Mouse (Mus musculus): ENCODE results near the gene Polr2a. TPM values are rescaled to one million over a fixed set of nuclear protein-coding genes. Genes with fewer than 3 reads are reported as not detected.

Gene Polr2a
- polyA plus RNA-seq, 1 experiment from 2014 or later, result 65.0 TPM

GRCm38 (mm10) chr11:69761868-69762267, 3.4 kb upstream of the Polr2a start, which contains the start of gene Slc35g3:
Gene Slc35g3 (minus strand): TSS chr11:69761968.
- Histone ChIP-seq H3K27me3 (ENCODE audit: control insufficient read depth, insufficient read depth, low read length) (no peaks in the 10 kb centered on the region), H3K9ac (ENCODE audit: low read length) (no peak within 1 kb of the TSS), H3K4me2 (ENCODE audit: low read depth) (no peak within 1 kb of the TSS), H3K4me3 (ENCODE audit: low read depth, low read length) (no peak within 1 kb of the TSS), H3K27ac (ENCODE audit: low read depth, low read length) (peak within 1 kb of the TSS; percentile 92; the same call in 1 of the 2 replicates), H3K36me3 (ENCODE audit: control insufficient read depth, insufficient read depth, low read length) (no peaks in the 10 kb centered on the region), H3K9me3 (ENCODE audit: control insufficient read depth, low read length) (no peaks in the 10 kb centered on the region), H3K4me1 (ENCODE audit: control insufficient read depth, insufficient read depth, low read length) (peaks cover 21% of the 10 kb centered on the region)
- ATAC-seq (ENCODE audit: insufficient read depth, low FRiP score, low TSS enrichment) (no peak), DNase-seq (ENCODE audit: low spot score) (no peak)
- 79% methylated on average over 1 of the region's 1 CpGs for WGBS

GRCm38 (mm10) chr11:69760901-69761200, 2.4 kb upstream of the Polr2a start:
- H3K4me1 ChIP-seq (ENCODE audit: control insufficient read depth, insufficient read depth, low read length), result peaks cover 27% of the 10 kb centered on the region
- H3K4me2 ChIP-seq (ENCODE audit: low read depth), result no peak overlapping the region
- peak overlapping the region; percentile 92; the same call in 1 of the 2 replicates for H3K27ac ChIP-seq (ENCODE audit: low read depth, low read length)
- H3K4me3 ChIP-seq (ENCODE audit: low read depth, low read length), result no peak overlapping the region
- no peaks in the 10 kb centered on the region for H3K36me3 ChIP-seq (ENCODE audit: control insufficient read depth, insufficient read depth, low read length)
- ATAC-seq (ENCODE audit: insufficient read depth, low FRiP score, low TSS enrichment) (no peak), DNase-seq (ENCODE audit: low spot score) (no peak)
- H3K9me3 ChIP-seq (ENCODE audit: control insufficient read depth, low read length), result no peaks in the 10 kb centered on the region
- 92% methylated on average over 7 of the region's 7 CpGs for WGBS
- no peaks in the 10 kb centered on the region for H3K27me3 ChIP-seq (ENCODE audit: control insufficient read depth, insufficient read depth, low read length)
- H3K9ac ChIP-seq (ENCODE audit: low read length), result no peak overlapping the region

- H3K4me3 ChIP-seq (ENCODE audit: low read depth, low read length), result peak overlapping the region; percentile 59; the same call in 1 of the 2 replicates
- no peaks in the 10 kb centered on the region for H3K36me3 ChIP-seq (ENCODE audit: control insufficient read depth, insufficient read depth, low read length)
- peak overlapping the region; percentile 92 for H3K27ac ChIP-seq (ENCODE audit: low read depth, low read length)
- WGBS, result 80% methylated on average over 14 of the region's 14 CpGs
- peaks cover 28% of the 10 kb centered on the region for H3K4me1 ChIP-seq (ENCODE audit: control insufficient read depth, insufficient read depth, low read length)
- no peaks in the 10 kb centered on the region for H3K9me3 ChIP-seq (ENCODE audit: control insufficient read depth, low read length)
- ATAC-seq (ENCODE audit: insufficient read depth, low FRiP score, low TSS enrichment) (no peak), DNase-seq (ENCODE audit: low spot score) (no peak)
- H3K4me2 ChIP-seq (ENCODE audit: low read depth), result peak overlapping the region; percentile 93
- no peaks in the 10 kb centered on the region for H3K27me3 ChIP-seq (ENCODE audit: control insufficient read depth, insufficient read depth, low read length)
- H3K9ac ChIP-seq (ENCODE audit: low read length), result peak overlapping the region; percentile 63
Measured at GRCm38 (mm10) chr11:69760160-69760900, 1.9 kb upstream of the Polr2a start.

GRCm38 (mm10) chr11:69758971-69759721, 709 bp upstream of the Polr2a start:
- Histone ChIP-seq H3K9me3 (ENCODE audit: control insufficient read depth, low read length) (no peaks in the 10 kb centered on the region), H3K4me2 (ENCODE audit: low read depth) (peak overlapping the region; percentile 93), H3K9ac (ENCODE audit: low read length) (peak overlapping the region; percentile 63), H3K4me3 (ENCODE audit: low read depth, low read length) (peak overlapping the region; percentile 59), H3K36me3 (ENCODE audit: control insufficient read depth, insufficient read depth, low read length) (no peaks in the 10 kb centered on the region), H3K4me1 (ENCODE audit: control insufficient read depth, insufficient read depth, low read length) (peaks cover 30% of the 10 kb centered on the region), H3K27ac (ENCODE audit: low read depth, low read length) (peak overlapping the region; percentile 92), H3K27me3 (ENCODE audit: control insufficient read depth, insufficient read depth, low read length) (no peaks in the 10 kb centered on the region)
- under 1% methylated on average over 37 of the region's 37 CpGs for WGBS
- DNase-seq (ENCODE audit: low spot score) (peak; percentile 92), ATAC-seq (ENCODE audit: insufficient read depth, low FRiP score, low TSS enrichment) (peak; percentile 89)

- DNase-seq (ENCODE audit: low spot score) (peak; percentile 95), ATAC-seq (ENCODE audit: insufficient read depth, low FRiP score, low TSS enrichment) (peak; percentile 79)
- Histone ChIP-seq H3K9ac (ENCODE audit: low read length) (peak overlapping the region; percentile 63), H3K27ac (ENCODE audit: low read depth, low read length) (peak overlapping the region; percentile 92), H3K4me1 (ENCODE audit: control insufficient read depth, insufficient read depth, low read length) (peaks cover 30% of the 10 kb centered on the region), H3K27me3 (ENCODE audit: control insufficient read depth, insufficient read depth, low read length) (no peaks in the 10 kb centered on the region), H3K4me2 (ENCODE audit: low read depth) (peak overlapping the region; percentile 93), H3K36me3 (ENCODE audit: control insufficient read depth, insufficient read depth, low read length) (no peaks in the 10 kb centered on the region), H3K9me3 (ENCODE audit: control insufficient read depth, low read length) (no peaks in the 10 kb centered on the region), H3K4me3 (ENCODE audit: low read depth, low read length) (peak overlapping the region; percentile 59)
- WGBS, result 0% methylated on average over 22 of the region's 26 CpGs
Measured at GRCm38 (mm10) chr11:69758090-69758456, 364 bp downstream of the Polr2a start.

GRCm38 (mm10) chr11:69757303-69758089, 941 bp downstream of the Polr2a start:
- H3K4me2 ChIP-seq (ENCODE audit: low read depth), result peak overlapping the region; percentile 93
- H3K27ac ChIP-seq (ENCODE audit: low read depth, low read length), result peak overlapping the region; percentile 92; the same call in 1 of the 2 replicates
- H3K4me3 ChIP-seq (ENCODE audit: low read depth, low read length), result peak overlapping the region; percentile 59
- no peaks in the 10 kb centered on the region for H3K36me3 ChIP-seq (ENCODE audit: control insufficient read depth, insufficient read depth, low read length)
- H3K27me3 ChIP-seq (ENCODE audit: control insufficient read depth, insufficient read depth, low read length), result no peaks in the 10 kb centered on the region
- ATAC-seq (ENCODE audit: insufficient read depth, low FRiP score, low TSS enrichment) (no peak), DNase-seq (ENCODE audit: low spot score) (no peak)
- WGBS, result 49% methylated on average over 9 of the region's 9 CpGs
- no peaks in the 10 kb centered on the region for H3K9me3 ChIP-seq (ENCODE audit: control insufficient read depth, low read length)
- H3K9ac ChIP-seq (ENCODE audit: low read length), result peak overlapping the region; percentile 63
- H3K4me1 ChIP-seq (ENCODE audit: control insufficient read depth, insufficient read depth, low read length), result peaks cover 30% of the 10 kb centered on the region

GRCm38 (mm10) chr11:69754701-69755100, 3.7 kb downstream of the Polr2a start:
- ATAC-seq (ENCODE audit: insufficient read depth, low FRiP score, low TSS enrichment) (no peak), DNase-seq (ENCODE audit: low spot score) (no peak)
- Histone ChIP-seq H3K4me1 (ENCODE audit: control insufficient read depth, insufficient read depth, low read length) (peaks cover 21% of the 10 kb centered on the region), H3K4me2 (ENCODE audit: low read depth) (no peak overlapping the region), H3K4me3 (ENCODE audit: low read depth, low read length) (no peak overlapping the region), H3K9me3 (ENCODE audit: control insufficient read depth, low read length) (no peaks in the 10 kb centered on the region), H3K36me3 (ENCODE audit: control insufficient read depth, insufficient read depth, low read length) (no peaks in the 10 kb centered on the region), H3K27me3 (ENCODE audit: control insufficient read depth, insufficient read depth, low read length) (no peaks in the 10 kb centered on the region), H3K9ac (ENCODE audit: low read length) (no peak overlapping the region), H3K27ac (ENCODE audit: low read depth, low read length) (no peak overlapping the region)
- 65% methylated on average over 3 of the region's 3 CpGs for WGBS

GRCm38 (mm10) chr11:69754233-69754632, 4.2 kb downstream of the Polr2a start:
- no peak for DNase-seq (ENCODE audit: low spot score)

More at GRCm38 (mm10) chr11:69754233-69754632, 4.2 kb downstream of the Polr2a start:
- Histone ChIP-seq H3K9ac (ENCODE audit: low read length) (no peak overlapping the region), H3K27me3 (ENCODE audit: control insufficient read depth, insufficient read depth, low read length) (no peaks in the 10 kb centered on the region), H3K9me3 (ENCODE audit: control insufficient read depth, low read length) (no peaks in the 10 kb centered on the region), H3K36me3 (ENCODE audit: control insufficient read depth, insufficient read depth, low read length) (no peaks in the 10 kb centered on the region), H3K4me2 (ENCODE audit: low read depth) (no peak overlapping the region), H3K4me3 (ENCODE audit: low read depth, low read length) (no peak overlapping the region), H3K27ac (ENCODE audit: low read depth, low read length) (no peak overlapping the region), H3K4me1 (ENCODE audit: control insufficient read depth, insufficient read depth, low read length) (peaks cover 18% of the 10 kb centered on the region)
- 91% methylated on average over 5 of the region's 5 CpGs for WGBS
- no peak for ATAC-seq (ENCODE audit: insufficient read depth, low FRiP score, low TSS enrichment)

Measured in neural tube, embryonic 11.5 days (tissue).